Mouse (Mus musculus) inflammation-experienced regulatory T-cells, adult 6 months (primary cell): Measurements from ENCODE around the gene Sord. TPM values are rescaled to one million over a fixed set of nuclear protein-coding genes. Genes with fewer than 3 reads are reported as not detected.

ENCODE experiments used
- ATAC-seq: one replicate; pipeline ENCODE4 v1.8.0; 2017
- polyA plus RNA-seq, 3 experiments: library from polyadenylated mRNA; unstranded; fragments of 100-300 nt; shearing (Covaris generic); gene quantifications; one replicate each; pipeline ENCODE4 v1.2.1; 2017

Sord gene
- polyA plus RNA-seq, 3 experiments from 2014 or later = 3.5 to 8.4 (median 4.3) TPM

DNA sequence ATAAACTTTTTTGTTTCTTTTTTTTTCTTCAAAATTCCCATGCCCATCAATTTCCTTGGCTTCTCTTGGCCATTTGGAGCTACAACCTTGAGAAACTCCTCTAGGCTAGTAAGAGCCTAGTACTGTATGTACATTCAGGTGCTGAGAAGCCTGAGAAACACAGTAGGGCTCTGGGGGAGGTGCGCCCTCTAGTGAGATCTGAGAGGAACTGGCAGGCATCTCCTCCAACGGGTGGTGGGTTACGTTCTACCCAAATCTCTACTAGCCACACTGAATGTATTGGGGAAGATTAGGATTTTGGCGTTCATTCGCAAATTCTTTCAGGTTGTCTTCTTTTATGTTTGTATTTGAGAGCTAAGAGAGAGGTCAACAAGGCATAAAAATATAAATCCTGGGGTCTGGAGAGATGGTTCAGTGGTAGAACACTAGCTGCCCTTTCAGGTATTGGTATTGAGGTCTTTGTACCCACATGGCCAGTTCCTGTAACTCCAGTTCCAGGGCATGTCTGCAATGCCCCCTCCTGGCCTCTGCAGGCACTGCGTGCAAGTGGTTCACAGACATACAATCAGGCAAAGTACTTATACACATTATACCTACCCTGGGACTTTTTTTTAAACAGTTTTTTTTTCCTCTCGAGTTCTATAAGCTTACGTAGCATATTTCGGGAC, 68.2 kb downstream of the Sord start:
- peak; percentile 73 for ATAC-seq

DNA sequence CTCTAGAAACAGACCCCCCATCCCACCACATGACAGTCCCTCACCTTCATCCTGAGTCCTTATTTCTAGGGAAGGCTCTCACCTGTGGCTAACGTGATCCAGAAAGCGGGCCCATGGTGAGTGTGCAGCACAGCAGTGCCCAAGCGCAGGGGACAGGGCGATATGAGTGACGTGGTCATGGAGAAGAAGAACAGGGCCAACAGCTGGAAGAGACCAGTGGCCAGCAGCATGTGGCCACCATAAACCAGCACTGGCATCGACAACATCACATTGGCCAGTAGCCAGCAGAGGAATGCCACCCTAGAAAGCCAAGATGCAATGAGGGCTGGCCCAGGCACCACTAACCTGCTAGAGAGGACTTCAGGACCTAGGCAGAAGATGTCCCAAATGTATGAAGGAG, 70.0 kb downstream of the Sord start:
- ATAC-seq = no peak

DNA sequence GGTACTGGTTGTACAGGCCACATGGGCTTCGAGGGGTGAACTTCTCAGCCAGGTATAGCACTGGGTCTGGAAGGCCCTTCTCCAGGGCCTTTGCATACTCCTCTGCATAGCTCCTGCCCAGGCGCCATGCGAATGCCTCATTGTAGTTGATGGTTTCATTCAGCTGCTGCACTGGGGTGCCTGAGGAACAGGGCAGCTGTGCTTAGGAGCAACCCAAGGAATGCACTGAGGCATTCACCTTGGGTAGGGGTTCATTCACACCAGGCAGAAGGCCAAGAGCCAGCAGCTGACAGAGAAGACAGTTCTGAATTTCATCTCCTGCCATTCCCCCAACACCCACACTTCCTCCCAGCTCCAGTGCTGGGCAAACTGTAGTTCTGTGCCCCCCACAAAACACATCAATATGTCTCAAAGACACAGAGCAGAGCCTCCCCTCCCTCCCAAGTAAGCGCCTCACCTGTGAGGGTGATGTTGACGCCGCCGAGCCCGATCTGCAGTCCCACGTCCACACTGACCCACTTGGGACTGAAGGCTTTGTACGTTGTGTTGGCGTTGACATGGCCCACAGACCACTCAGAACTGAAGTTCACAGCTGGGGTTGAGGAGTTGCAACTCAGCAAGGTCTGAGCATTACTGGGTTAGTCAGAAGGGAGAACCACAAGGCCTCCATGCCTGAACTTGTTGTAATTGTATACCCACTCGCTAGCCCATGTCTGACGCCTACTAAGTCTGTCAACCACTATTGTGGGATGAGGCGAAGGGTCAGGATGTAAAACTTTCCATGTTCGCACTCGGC, 70.7 kb downstream of the Sord start:
- no peak for ATAC-seq

DNA sequence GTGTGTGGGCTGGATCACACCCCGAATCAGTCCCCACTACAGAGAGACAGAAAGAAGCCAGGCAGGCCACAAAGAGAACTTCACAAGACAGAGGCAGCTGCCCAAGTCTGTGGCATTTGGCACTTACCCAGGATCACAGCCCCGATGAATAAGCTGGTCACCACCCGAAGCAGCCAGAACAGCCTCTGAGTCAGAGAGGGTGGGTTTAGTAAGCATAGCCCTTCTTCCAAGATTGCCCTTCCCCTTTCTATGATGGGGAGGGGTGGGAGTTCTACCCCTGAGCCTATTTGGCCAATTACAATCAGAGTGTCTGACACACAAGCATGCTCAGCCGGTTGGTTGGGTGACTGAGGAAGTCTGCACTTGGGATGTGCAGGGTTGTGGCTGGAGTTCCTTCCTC, 71.6 kb downstream of the Sord start:
- ATAC-seq = no peak

DNA sequence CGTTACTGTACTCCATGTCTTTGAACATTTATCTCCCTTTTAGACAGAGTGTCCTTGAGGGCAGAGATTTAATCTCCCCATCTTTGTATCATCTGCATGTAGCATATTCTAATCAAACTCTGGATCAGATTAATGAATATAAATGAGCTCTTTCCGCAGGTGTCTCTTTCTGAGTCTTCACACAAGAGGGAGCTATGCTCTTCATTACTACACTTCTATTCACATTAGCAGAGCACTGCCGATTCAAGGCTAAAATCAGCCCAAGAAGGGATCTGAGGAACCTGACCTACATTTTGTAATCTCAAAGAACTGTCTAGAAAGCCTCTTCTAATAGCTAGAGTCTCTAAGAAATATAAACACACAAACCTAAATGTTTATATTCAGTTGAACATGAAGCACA, 75.1 kb downstream of the Sord start:
- no peak for ATAC-seq

DNA sequence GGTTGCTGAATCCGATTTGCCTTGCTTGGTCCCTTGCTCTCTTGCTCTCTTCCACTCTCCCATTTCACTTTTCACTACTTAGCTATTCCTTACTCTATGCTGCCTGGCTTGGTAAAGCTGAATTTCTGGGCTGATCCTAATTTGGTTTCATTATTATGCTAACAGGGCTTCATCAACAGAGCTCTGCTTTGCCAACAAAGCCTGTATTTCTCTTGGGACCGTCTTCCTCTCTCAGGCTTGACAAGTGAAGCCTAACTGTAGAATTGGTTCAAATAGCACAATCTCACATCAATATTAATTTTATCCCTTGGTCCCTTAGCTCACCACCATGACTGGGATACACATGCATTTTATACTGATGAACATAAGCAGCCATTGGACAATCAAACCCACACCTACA, 77.0 kb downstream of the Sord start:
- ATAC-seq = no peak

DNA sequence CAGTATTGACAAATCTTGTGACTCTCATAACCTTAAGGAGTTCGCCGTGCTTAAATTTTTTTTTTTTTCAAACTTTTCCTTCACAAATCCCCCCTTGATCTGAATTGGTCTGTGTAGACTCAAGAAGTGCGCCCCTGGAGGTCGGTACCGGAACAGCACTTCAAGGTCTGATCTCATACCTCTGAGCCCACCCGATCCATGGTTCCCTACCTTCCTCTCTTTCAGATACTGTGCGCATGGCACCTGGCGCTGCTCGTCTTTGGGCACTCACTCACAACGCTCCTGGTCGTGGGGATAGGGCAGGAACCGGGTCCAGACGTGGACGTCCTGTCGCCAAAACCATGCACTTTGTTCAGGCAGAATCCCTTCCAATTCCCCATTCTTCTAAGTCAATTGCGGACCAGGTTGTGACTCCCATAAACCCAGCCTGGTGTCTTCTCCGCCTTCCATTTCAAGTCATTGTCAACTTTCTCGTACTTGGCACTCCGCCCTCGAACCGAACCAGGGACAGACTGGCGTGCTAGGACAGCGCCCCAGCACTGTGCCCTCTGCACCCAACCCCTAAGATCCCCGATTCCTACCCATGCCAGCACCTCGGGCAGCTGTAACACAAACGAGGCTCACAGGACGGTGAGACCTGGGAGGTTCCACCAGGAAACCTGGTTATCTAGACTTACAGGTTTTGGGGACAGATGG, 78.3 kb downstream of the Sord start:
- peak; percentile 43 for ATAC-seq

DNA sequence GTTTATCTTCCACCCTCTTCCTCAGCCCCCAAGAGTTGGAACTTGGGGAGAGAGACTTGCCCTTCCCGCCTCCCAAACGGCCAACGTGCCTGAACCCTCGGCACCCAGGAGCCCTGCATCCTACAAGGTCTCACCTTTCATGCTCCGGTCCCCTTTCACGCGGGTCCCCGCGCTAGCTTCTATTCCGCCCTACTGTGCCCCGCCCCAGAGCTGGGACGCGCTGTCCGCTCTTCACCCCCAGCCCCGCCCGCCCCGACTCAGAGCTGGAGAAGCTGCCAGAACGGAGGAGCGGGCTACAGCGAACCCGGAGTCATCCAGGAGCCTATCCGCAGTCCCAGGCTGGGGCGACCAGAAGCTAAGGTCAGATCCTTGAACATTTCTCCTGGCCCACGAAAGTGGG, 79.0 kb downstream of the Sord start, which contains the start of gene Duoxa1:
Gene Duoxa1 (minus strand): TSS at position 195 of the 400 bp plus-strand sequence.
- no peak for ATAC-seq

Other genes with a start within 250 kb of the Sord start
- 1 to 10 TPM; 2.7 to 4.4 (median 3.1) TPM for gene Eif3j1, start 206.2 kb upstream of the Sord start, polyA plus RNA-seq
- gene Spg11, start 116.4 kb upstream of the Sord start, polyA plus RNA-seq = 1 to 10 TPM; 5.6 to 6.8 (median 6.3) TPM
- over 10,000 TPM in 1 of 3 experiments, 1,000 to 10,000 TPM in 2; 8,524 to 10,037 (median 9,865) TPM for gene B2m, start 87.1 kb upstream of the Sord start, polyA plus RNA-seq
- gene Trim69, start 74.0 kb upstream of the Sord start, polyA plus RNA-seq = under 1 TPM in 2 of 3 experiments, not detected in 1; 0.26 to 0.33 TPM
- gene Patl2, start 48.6 kb upstream of the Sord start, polyA plus RNA-seq = under 1 TPM in 2 of 3 experiments, not detected in 1; 0.22 to 0.40 TPM
- gene Terb2, start 48.5 kb upstream of the Sord start, polyA plus RNA-seq = not detected
- gene Duox2, start 63.7 kb downstream of the Sord start, polyA plus RNA-seq = not detected
- not detected for gene Duoxa2, start 64.2 kb downstream of the Sord start, polyA plus RNA-seq
- gene Duoxa1, start 79.0 kb downstream of the Sord start, polyA plus RNA-seq = not detected
- gene Duox1, start 80.9 kb downstream of the Sord start, polyA plus RNA-seq = not detected
- gene Shf, start 134.4 kb downstream of the Sord start, polyA plus RNA-seq = under 1 TPM in 1 of 3 experiments, not detected in 2; 0.39 TPM
- 100 to 1,000 TPM in 2 of 3 experiments, 10 to 100 TPM in 1; 66.9 to 135 (median 110) TPM for gene Slc28a2, start 191.7 kb downstream of the Sord start, polyA plus RNA-seq